Mouse (Mus musculus) midbrain, embryonic 15.5 days (tissue): ENCODE data around the gene Aatf. TPM values are rescaled to one million over a fixed set of nuclear protein-coding genes. Genes with fewer than 3 reads are reported as not detected.
"Not testable (repeated sequence)": the region's sequence is repeated elsewhere in the genome, so short reads cannot be mapped to it uniquely, and the experiment has no call there.

Experiments used
- ATAC-seq: fragments of 200-750 bp; cut with Nextera tagmentation; replicated peaks from 2 replicates; pipeline ENCODE4 v1.8.0; 2017; ENCODE audit warnings: moderate TSS enrichment
- H3K27ac ChIP-seq: fragments of 300-500 bp; sonication (generic); 2 replicates; pipeline ENCODE4 v1.5.1; 2015; ENCODE audit warnings: mild to moderate bottlenecking, inconsistent platforms
- H3K27me3 ChIP-seq: fragments of 300-500 bp; sonication (generic); replicated peaks from 2 replicates; pipeline ENCODE4 v1.6.1; 2015; ENCODE audit warnings: inconsistent platforms
- H3K36me3 ChIP-seq: fragments of 300-500 bp; sonication (generic); replicated peaks from 2 replicates; pipeline ENCODE4 v1.6.1; 2015; ENCODE audit warnings: inconsistent platforms
- H3K4me1 ChIP-seq: fragments of 300-500 bp; sonication (generic); 2 replicates; pipeline ENCODE4 v1.6.1; 2015; ENCODE audit warnings: inconsistent platforms
- H3K4me2 ChIP-seq: fragments of 300-500 bp; sonication (generic); 2 replicates; pipeline ENCODE4 v1.6.1; 2015; ENCODE audit warnings: inconsistent platforms, mild to moderate bottlenecking, moderate library complexity
- H3K4me3 ChIP-seq: fragments of 300-500 bp; sonication (generic); 2 replicates; pipeline ENCODE4 v1.5.1; 2015; ENCODE audit warnings: mild to moderate bottlenecking, inconsistent platforms
- H3K9ac ChIP-seq: fragments of 300-500 bp; sonication (generic); 2 replicates; pipeline ENCODE4 v1.6.1; 2015; ENCODE audit warnings: mild to moderate bottlenecking, inconsistent platforms
- H3K9me3 ChIP-seq: fragments of 300-500 bp; sonication (generic); 2 replicates; pipeline ENCODE4 v1.6.1; 2016; ENCODE audit warnings: inconsistent platforms
- WGBS: fragments of 180-500 bp; shearing (Covaris S2); methylation state at CpG from one replicate; pipeline ENCODE4 v1.1.7; 2015; ENCODE audit warnings: mixed read lengths; 5-methylcytosine and 5-hydroxymethylcytosine counted together
- polyA plus RNA-seq: library from polyadenylated mRNA; unstranded; fragments of >200 nt; fragmentation: Nextera tagmentation; extraction: Ambion mirVana; gene quantifications from 2 replicates; pipeline ENCODE4 v1.2.1, GENCODE M21; 2015

Gene Aatf
- polyA plus RNA-seq, 1 experiment from 2014 or later, result 53.2 TPM

- H3K4me3 ChIP-seq, result no peak overlapping the region
- no peaks in the 10 kb centered on the region for H3K9me3 ChIP-seq
- no peaks in the 10 kb centered on the region for H3K36me3 ChIP-seq
- no peak overlapping the region for H3K4me2 ChIP-seq
- peaks cover 10% of the 10 kb centered on the region for H3K4me1 ChIP-seq
- ATAC-seq, result no peak
- H3K9ac ChIP-seq, result no peak overlapping the region
- no peak overlapping the region for H3K27ac ChIP-seq
- 93% methylated on average over 6 of the region's 6 CpGs for WGBS
- H3K27me3 ChIP-seq, result no peaks in the 10 kb centered on the region
Observed at GRCm38 (mm10) chr11:84420779-84421178, 92.5 kb downstream of the Aatf start.

- Histone ChIP-seq H3K27me3 (no peaks in the 10 kb centered on the region), H3K9me3 (no peaks in the 10 kb centered on the region), H3K4me3 (no peak overlapping the region), H3K4me1 (peaks cover 22% of the 10 kb centered on the region), H3K27ac (peak overlapping the region; percentile 25; the same call in 1 of the 2 replicates), H3K4me2 (no peak overlapping the region), H3K9ac (no peak overlapping the region), H3K36me3 (no peaks in the 10 kb centered on the region)
- WGBS, result 35% methylated on average over 6 of the region's 6 CpGs
- ATAC-seq, result no peak
Observed at GRCm38 (mm10) chr11:84413111-84413510, 100.2 kb downstream of the Aatf start.

DNA sequence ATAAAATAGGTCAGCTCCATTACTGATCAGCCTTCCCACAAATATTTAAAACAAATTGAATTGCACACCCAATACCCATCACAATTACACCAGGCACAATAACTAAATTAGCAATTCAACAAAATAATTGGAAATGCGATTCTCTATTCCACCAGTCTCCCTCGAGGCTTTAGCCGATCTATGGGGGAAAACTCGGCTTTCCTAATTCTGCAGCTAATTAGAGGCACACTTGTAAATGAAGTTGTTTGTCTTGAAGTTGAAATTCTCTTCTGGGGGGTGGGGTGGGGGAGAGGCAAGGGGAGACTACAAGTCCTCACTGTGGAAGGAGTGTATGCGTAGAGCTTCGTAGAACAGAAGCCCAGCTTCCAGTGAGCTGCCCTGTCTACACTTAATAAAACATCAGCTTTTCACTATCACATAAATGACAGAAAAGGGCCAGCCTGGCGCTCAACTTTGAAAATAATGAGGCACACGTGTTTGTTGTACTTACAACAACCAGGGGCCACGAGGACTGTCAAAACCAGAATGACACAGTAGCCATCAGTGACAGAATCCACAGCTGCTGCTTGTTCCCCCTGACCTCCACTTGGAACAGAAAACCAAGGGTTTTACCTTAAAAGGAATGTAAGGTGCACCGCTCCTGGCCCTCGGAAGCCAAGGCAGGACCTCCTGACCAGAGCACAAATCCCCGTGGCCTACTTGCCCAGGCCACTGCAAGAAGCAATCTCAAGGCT is 101.0 kb downstream of the Aatf start:
- Histone ChIP-seq H3K4me1 (peaks cover 22% of the 10 kb centered on the region), H3K27ac (peak overlapping the region; percentile 25), H3K4me3 (no peak overlapping the region), H3K36me3 (no peaks in the 10 kb centered on the region), H3K9me3 (no peaks in the 10 kb centered on the region), H3K27me3 (no peaks in the 10 kb centered on the region), H3K9ac (no peak overlapping the region), H3K4me2 (no peak overlapping the region)
- ATAC-seq, result no peak
- 41% methylated on average over 12 of the region's 12 CpGs for WGBS

GRCm38 (mm10) chr11:84411642-84412018 is 101.7 kb downstream of the Aatf start:
- WGBS, result 68% methylated on average over 7 of the region's 7 CpGs
- Histone ChIP-seq H3K9me3 (no peaks in the 10 kb centered on the region), H3K4me3 (no peak overlapping the region), H3K27ac (peak overlapping the region; percentile 56; the same call in 1 of the 2 replicates), H3K27me3 (no peaks in the 10 kb centered on the region), H3K9ac (no peak overlapping the region), H3K4me2 (no peak overlapping the region), H3K4me1 (peaks cover 22% of the 10 kb centered on the region), H3K36me3 (no peaks in the 10 kb centered on the region)
- ATAC-seq, result 0 out of 2 replicates have a peak, but pooled peaks have one; percentile 16

DNA sequence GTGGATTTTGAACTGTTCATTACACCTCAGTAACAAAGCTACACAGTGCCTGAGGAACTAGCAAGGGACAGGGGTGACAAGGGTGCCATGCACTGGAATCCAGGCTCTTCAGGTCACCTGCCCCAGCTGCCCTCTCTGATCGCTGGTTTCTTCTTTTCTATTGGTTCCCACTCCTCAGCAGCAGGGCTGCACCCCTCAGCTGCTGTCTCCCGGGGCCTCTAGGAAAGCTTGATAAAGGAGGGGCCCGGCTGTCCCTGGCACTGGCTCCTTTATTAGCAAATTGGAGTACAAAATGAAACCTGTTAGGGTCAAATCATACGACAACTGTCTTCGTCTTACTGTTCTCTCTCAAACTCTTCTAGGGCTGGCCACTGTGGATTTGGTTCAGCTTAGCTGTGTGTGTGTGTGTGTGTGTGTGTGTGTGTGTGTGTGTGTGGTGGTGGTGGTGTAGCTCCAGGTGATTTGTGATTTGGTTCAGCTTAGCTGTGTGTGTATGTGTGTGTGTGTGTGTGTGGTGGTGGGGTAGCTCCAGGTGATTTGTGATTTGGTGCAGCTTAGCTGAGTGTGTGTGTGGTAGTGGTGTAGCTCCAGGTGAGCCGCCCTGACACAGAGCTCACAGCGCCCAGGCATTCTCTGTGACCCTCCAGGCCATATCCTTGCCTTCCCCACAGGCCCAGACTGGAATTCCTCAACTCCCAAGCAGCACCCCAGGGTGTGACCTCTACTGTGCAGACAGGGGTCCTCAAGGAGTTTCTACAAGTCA is 102.3 kb downstream of the Aatf start:
- H3K4me3 ChIP-seq, result no peak overlapping the region
- peaks cover 22% of the 10 kb centered on the region for H3K4me1 ChIP-seq
- H3K36me3 ChIP-seq, result no peaks in the 10 kb centered on the region
- no peak for ATAC-seq
- peak overlapping the region; percentile 56; the same call in 1 of the 2 replicates for H3K27ac ChIP-seq
- WGBS, result 63% methylated on average over 7 of the region's 7 CpGs
- no peak overlapping the region for H3K9ac ChIP-seq
- no peaks in the 10 kb centered on the region for H3K9me3 ChIP-seq
- H3K27me3 ChIP-seq, result no peaks in the 10 kb centered on the region
- H3K4me2 ChIP-seq, result no peak overlapping the region

- peaks cover 22% of the 10 kb centered on the region for H3K4me1 ChIP-seq
- H3K4me3 ChIP-seq, result no peak overlapping the region
- no peak overlapping the region for H3K4me2 ChIP-seq
- H3K36me3 ChIP-seq, result no peaks in the 10 kb centered on the region
- no peak for ATAC-seq
- no peak overlapping the region for H3K27ac ChIP-seq
- no peaks in the 10 kb centered on the region for H3K9me3 ChIP-seq
- 52% methylated on average over 4 of the region's 4 CpGs for WGBS
- H3K9ac ChIP-seq, result no peak overlapping the region
- no peaks in the 10 kb centered on the region for H3K27me3 ChIP-seq
Observed at GRCm38 (mm10) chr11:84410383-84410782, 102.9 kb downstream of the Aatf start.

GRCm38 (mm10) chr11:84406733-84407132 is 106.6 kb downstream of the Aatf start:
- H3K4me3 ChIP-seq, result no peak overlapping the region
- peaks cover 5% of the 10 kb centered on the region for H3K4me1 ChIP-seq
- H3K9me3 ChIP-seq, result no peaks in the 10 kb centered on the region
- H3K36me3 ChIP-seq, result no peaks in the 10 kb centered on the region
- H3K9ac ChIP-seq, result no peak overlapping the region
- H3K27me3 ChIP-seq, result no peaks in the 10 kb centered on the region
- WGBS, result 92% methylated on average over 4 of the region's 4 CpGs
- H3K27ac ChIP-seq, result no peak overlapping the region
- ATAC-seq, result no peak
- H3K4me2 ChIP-seq, result no peak overlapping the region

DNA sequence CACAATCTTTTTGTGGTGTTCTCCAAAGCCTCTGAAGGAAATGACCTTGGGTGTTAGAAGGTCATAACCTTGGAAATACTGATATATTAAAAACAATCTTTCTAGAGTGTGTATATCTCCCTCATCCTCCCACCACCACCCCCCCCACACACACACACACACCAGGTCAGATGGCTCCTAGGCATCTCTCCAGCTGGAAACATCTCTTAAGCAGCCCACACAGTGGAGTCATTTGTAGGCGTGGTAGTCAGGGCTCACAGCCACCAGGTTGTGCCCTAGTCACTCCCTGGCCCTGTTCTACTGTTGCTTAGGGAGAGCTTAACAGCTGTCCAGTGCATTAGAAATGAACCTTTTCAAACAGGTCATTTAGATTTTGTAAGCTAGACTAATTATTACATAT is 118.3 kb downstream of the Aatf start:
- Histone ChIP-seq H3K27me3 (no peaks in the 10 kb centered on the region), H3K4me1 (peaks cover 7% of the 10 kb centered on the region; the same call in 1 of the 2 replicates), H3K36me3 (peaks cover 5% of the 10 kb centered on the region; the same call in 1 of the 2 replicates), H3K4me3 (no peak overlapping the region), H3K27ac (no peak overlapping the region), H3K9me3 (no peaks in the 10 kb centered on the region), H3K9ac (no peak overlapping the region), H3K4me2 (no peak overlapping the region)
- 67% methylated on average over 1 of the region's 1 CpGs for WGBS
- ATAC-seq, result no peak

- Histone ChIP-seq H3K4me1 (peaks cover 13% of the 10 kb centered on the region), H3K4me3 (no peak overlapping the region), H3K36me3 (peaks cover 5% of the 10 kb centered on the region; the same call in 1 of the 2 replicates), H3K4me2 (no peak overlapping the region), H3K27me3 (no peaks in the 10 kb centered on the region), H3K27ac (no peak overlapping the region), H3K9ac (no peak overlapping the region), H3K9me3 (no peaks in the 10 kb centered on the region)
- ATAC-seq, result no peak
- WGBS, result 87% methylated on average over 7 of the region's 7 CpGs
Observed at GRCm38 (mm10) chr11:84393571-84393970, 119.8 kb downstream of the Aatf start.

DNA sequence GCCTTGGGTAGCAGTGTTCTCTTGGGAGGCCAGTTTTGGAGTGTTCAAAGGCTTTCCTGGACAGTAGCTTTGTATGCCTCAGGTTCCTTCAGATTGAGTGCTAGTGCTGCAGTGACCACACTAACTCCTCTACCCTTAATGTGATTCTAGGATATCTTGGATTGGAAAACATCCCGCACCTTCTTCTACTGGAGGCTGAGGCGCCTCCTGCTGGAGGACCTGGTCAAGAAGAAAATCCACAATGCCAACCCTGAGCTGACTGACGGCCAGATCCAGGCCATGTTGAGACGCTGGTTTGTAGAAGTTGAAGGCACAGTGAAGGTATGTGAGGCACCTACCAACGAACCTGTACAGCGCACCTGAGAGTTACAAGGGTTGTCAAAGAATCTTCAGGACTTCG is 121.3 kb downstream of the Aatf start:
- peaks cover 16% of the 10 kb centered on the region for H3K4me1 ChIP-seq
- 80% methylated on average over 7 of the region's 7 CpGs for WGBS
- H3K9me3 ChIP-seq, H3K4me3 ChIP-seq, H3K9ac ChIP-seq, H3K4me2 ChIP-seq, H3K36me3 ChIP-seq, ATAC-seq, H3K27ac ChIP-seq, H3K27me3 ChIP-seq: not testable (repeated sequence)

GRCm38 (mm10) chr11:84391126-84391525 is 122.2 kb downstream of the Aatf start:
- 90% methylated on average over 8 of the region's 8 CpGs for WGBS
- Histone ChIP-seq H3K9ac (no peak overlapping the region), H3K4me3 (no peak overlapping the region)

GRCm38 (mm10) chr11:84389332-84389731 is 124.0 kb downstream of the Aatf start:
- H3K4me1 ChIP-seq, result peaks cover 12% of the 10 kb centered on the region
- 79% methylated on average over 6 of the region's 6 CpGs for WGBS

More at GRCm38 (mm10) chr11:84391126-84391525, 122.2 kb downstream of the Aatf start:
- Histone ChIP-seq H3K4me1 (peaks cover 14% of the 10 kb centered on the region), H3K36me3 (no peaks in the 10 kb centered on the region), H3K27ac (no peak overlapping the region), H3K4me2 (no peak overlapping the region), H3K9me3 (no peaks in the 10 kb centered on the region), H3K27me3 (no peaks in the 10 kb centered on the region)
- no peak for ATAC-seq

More at GRCm38 (mm10) chr11:84389332-84389731, 124.0 kb downstream of the Aatf start:
- H3K27me3 ChIP-seq, result no peaks in the 10 kb centered on the region
- H3K4me2 ChIP-seq, result no peak overlapping the region
- H3K4me3 ChIP-seq, result no peak overlapping the region
- no peak for ATAC-seq
- H3K36me3 ChIP-seq, result no peaks in the 10 kb centered on the region
- no peak overlapping the region for H3K9ac ChIP-seq
- no peaks in the 10 kb centered on the region for H3K9me3 ChIP-seq
- no peak overlapping the region for H3K27ac ChIP-seq
